ENCODE assay signal across 16 mouse cellular contexts in the genomic region with DNA sequence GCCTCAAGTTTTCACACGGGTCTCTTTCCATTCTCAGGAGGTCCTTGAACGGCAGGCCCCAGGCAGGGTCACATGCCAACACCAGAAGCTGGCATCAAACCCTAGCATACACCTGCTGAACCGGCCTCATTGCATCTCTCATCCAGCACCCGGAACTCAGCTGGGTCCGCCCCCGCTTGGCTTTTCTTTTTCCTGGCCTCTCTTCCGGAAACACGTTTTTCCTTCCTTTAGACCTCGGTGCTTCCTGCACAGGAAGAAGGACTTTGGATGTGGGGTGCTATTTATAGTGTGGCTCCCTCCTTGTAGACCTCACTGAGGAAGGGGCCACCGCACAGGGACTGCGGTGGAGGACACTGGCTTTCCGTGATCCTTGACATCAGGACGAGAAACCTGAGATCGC. TPM values are rescaled to one million over a fixed set of nuclear protein-coding genes. Genes with fewer than 3 reads are reported as not detected.
DNase-seq lines count a peak whose midpoint lies in the region; ATAC-seq and TF ChIP-seq lines count a peak whose summit lies in the region.
"Had no signal": no experiment of that assay in that cellular context is flagged by ENCODE, and none has a peak within 500 bp of the region (broad histone marks: within the 10 kb centered on the region; RNA-seq: fewer than 3 reads in every experiment).

No protein-coding gene starts in this region.

- H3K4me3 ChIP-seq in heart, embryonic 12.5 days = no peak overlapping the region
- no peak overlapping the region for H3K4me3 ChIP-seq in lung, embryonic 14.5 days (ENCODE audit: low read depth, low read length)
- no peak overlapping the region for H3K4me3 ChIP-seq in lung, adult 2 months (replicated peaks; ENCODE audit: extremely low read depth, low read depth, low read length)
- no peak overlapping the region for H3K4me3 ChIP-seq in heart, embryonic 10.5 days
- no peak overlapping the region for H3K4me3 ChIP-seq in heart, postnatal 0 days (ENCODE audit: low read depth, low read length)
- H3K4me3 ChIP-seq in forebrain, embryonic 13.5 days = no peak overlapping the region
- no peak overlapping the region for H3K4me3 ChIP-seq in midbrain, embryonic 13.5 days (replicated peaks)
- H3K4me3 ChIP-seq: neural tube, embryonic 12.5 days had no signal

- ATAC-seq in heart, embryonic 12.5 days (ENCODE audit: insufficient number of reproducible peaks, low FRiP score) = no peak
- ATAC-seq in lung, embryonic 14.5 days (ENCODE audit: insufficient read depth) = no peak
- ATAC-seq in heart, postnatal 0 days (ENCODE audit: insufficient read depth, low read depth) = no peak
- ATAC-seq in forebrain, embryonic 13.5 days = no peak
- ATAC-seq in midbrain, embryonic 13.5 days = no peak
- ATAC-seq: forebrain, embryonic 14.5 days; Patski had no signal

- H3K9me3 ChIP-seq in heart, embryonic 12.5 days (replicated peaks) = no peaks in the 10 kb centered on the region
- H3K9me3 ChIP-seq in lung, embryonic 14.5 days (ENCODE audit: low read depth, low read length) = no peaks in the 10 kb centered on the region
- no peaks in the 10 kb centered on the region for H3K9me3 ChIP-seq in heart, embryonic 10.5 days
- no peaks in the 10 kb centered on the region for H3K9me3 ChIP-seq in heart, postnatal 0 days (replicated peaks; ENCODE audit: control insufficient read depth, low read length)
- no peaks in the 10 kb centered on the region for H3K9me3 ChIP-seq in forebrain, embryonic 13.5 days (replicated peaks)
- no peaks in the 10 kb centered on the region for H3K9me3 ChIP-seq in midbrain, embryonic 13.5 days
- H3K9me3 ChIP-seq: neural tube, embryonic 12.5 days had no signal

- 0 out of 2 replicates have a peak, but pooled peaks have one; percentile 55 for TF ChIP-seq EP300 in heart, postnatal 0 days (IDR thresholded peaks at IDR 0.05; ENCODE audit: low read depth)

- no peaks in the 10 kb centered on the region for H3K36me3 ChIP-seq in heart, embryonic 12.5 days
- no peaks in the 10 kb centered on the region for H3K36me3 ChIP-seq in lung, embryonic 14.5 days (ENCODE audit: insufficient read depth)
- no peaks in the 10 kb centered on the region for H3K36me3 ChIP-seq in heart, embryonic 10.5 days
- H3K36me3 ChIP-seq in heart, postnatal 0 days (replicated peaks; ENCODE audit: control insufficient read depth, insufficient read depth, low read length) = no peaks in the 10 kb centered on the region
- H3K36me3 ChIP-seq in forebrain, embryonic 13.5 days (ENCODE audit: poor library complexity, severe bottlenecking) = no peaks in the 10 kb centered on the region
- H3K36me3 ChIP-seq in midbrain, embryonic 13.5 days = no peaks in the 10 kb centered on the region
- H3K36me3 ChIP-seq: neural tube, embryonic 12.5 days had no signal

- no peak overlapping the region for H3K4me2 ChIP-seq in heart, embryonic 12.5 days
- peak overlapping the region; percentile 20; the same call in 1 of the 2 replicates for H3K4me2 ChIP-seq in lung, embryonic 14.5 days
- peak overlapping the region; percentile 9; the same call in 1 of the 2 replicates for H3K4me2 ChIP-seq in heart, postnatal 0 days (ENCODE audit: low read depth, low read length)
- no peak overlapping the region for H3K4me2 ChIP-seq in forebrain, embryonic 13.5 days
- H3K4me2 ChIP-seq in midbrain, embryonic 13.5 days (replicated peaks) = no peak overlapping the region
- H3K4me2 ChIP-seq: neural tube, embryonic 12.5 days had no signal

- TF ChIP-seq CTCF in lung, embryonic 14.5 days (IDR thresholded peaks at IDR 0.05; ENCODE audit: low read depth) = no peak
- TF ChIP-seq CTCF in lung, adult 2 months (IDR thresholded peaks at IDR 0.05; ENCODE audit: insufficient read depth, low read length) = no peak
- TF ChIP-seq CTCF in heart, postnatal 0 days (IDR thresholded peaks at IDR 0.05; ENCODE audit: low read depth) = no peak

- no peak overlapping the region for H3K9ac ChIP-seq in heart, embryonic 12.5 days
- H3K9ac ChIP-seq in lung, embryonic 14.5 days = no peak overlapping the region
- H3K9ac ChIP-seq in heart, postnatal 0 days (replicated peaks; ENCODE audit: low read depth, low read length) = no peak overlapping the region
- no peak overlapping the region for H3K9ac ChIP-seq in forebrain, embryonic 13.5 days
- no peak overlapping the region for H3K9ac ChIP-seq in midbrain, embryonic 13.5 days (replicated peaks)
- H3K9ac ChIP-seq: neural tube, embryonic 12.5 days had no signal

- DNase-seq in heart, adult 8-10 months (ENCODE audit: low spot score) = peak; percentile 70
- DNase-seq in lung, embryonic 14.5 days = peak; percentile 39
- no peak for DNase-seq in lung, adult 2 months
- DNase-seq in heart, embryonic 10.5 days (ENCODE audit: low spot score) = no peak
- DNase-seq in heart, postnatal 0 days (ENCODE audit: low spot score) = no peak
- DNase-seq: adrenal gland, postnatal 36 days; B cell, adult 2 months; cerebellum, adult 9-11 months; layer of hippocampus, adult 9-11 months; midbrain, embryonic 14.5 days had no signal

- H3K27me3 ChIP-seq in heart, embryonic 12.5 days (replicated peaks) = no peaks in the 10 kb centered on the region
- H3K27me3 ChIP-seq in lung, embryonic 14.5 days (ENCODE audit: insufficient read depth, low read length) = no peaks in the 10 kb centered on the region
- no peaks in the 10 kb centered on the region for H3K27me3 ChIP-seq in heart, embryonic 10.5 days (ENCODE audit: insufficient read depth, poor library complexity, severe bottlenecking)
- H3K27me3 ChIP-seq in heart, postnatal 0 days (ENCODE audit: control insufficient read depth, insufficient read depth, low read length) = no peaks in the 10 kb centered on the region
- no peaks in the 10 kb centered on the region for H3K27me3 ChIP-seq in forebrain, embryonic 13.5 days
- H3K27me3 ChIP-seq in midbrain, embryonic 13.5 days = no peaks in the 10 kb centered on the region
- H3K27me3 ChIP-seq: neural tube, embryonic 12.5 days; Patski had no signal

- 40% methylated on average over 14 of the region's 14 CpGs for WGBS in heart, embryonic 12.5 days
- 63% methylated on average over 14 of the region's 14 CpGs for WGBS in lung, embryonic 14.5 days
- 32% methylated on average over 14 of the region's 14 CpGs for WGBS in lung, adult 2 months
- WGBS in heart, embryonic 10.5 days = 50% methylated on average over 14 of the region's 14 CpGs
- 39% methylated on average over 14 of the region's 14 CpGs for WGBS in heart, postnatal 0 days
- WGBS in forebrain, embryonic 13.5 days = 88% methylated on average over 14 of the region's 14 CpGs
- WGBS in midbrain, embryonic 13.5 days = 88% methylated on average over 14 of the region's 14 CpGs

- no peak for TF ChIP-seq POLR2A in lung, adult 2 months (IDR thresholded peaks at IDR 0.05; ENCODE audit: borderline replicate concordance, extremely low read depth, low read depth, low read length)

- H3K27ac ChIP-seq in heart, embryonic 12.5 days (ENCODE audit: poor library complexity, severe bottlenecking) = no peak overlapping the region; the same call in 1 of the 2 replicates
- H3K27ac ChIP-seq in lung, embryonic 14.5 days (ENCODE audit: low read depth) = no peak overlapping the region
- peak overlapping the region; percentile 6; the same call in 1 of the 2 replicates for H3K27ac ChIP-seq in heart, embryonic 10.5 days
- H3K27ac ChIP-seq in heart, postnatal 0 days (ENCODE audit: low read depth) = peak overlapping the region; percentile 50
- H3K27ac ChIP-seq in forebrain, embryonic 13.5 days = no peak overlapping the region
- H3K27ac ChIP-seq in midbrain, embryonic 13.5 days = no peak overlapping the region
- H3K27ac ChIP-seq: neural tube, embryonic 12.5 days had no signal

- peaks cover 85% of the 10 kb centered on the region for H3K4me1 ChIP-seq in heart, embryonic 12.5 days (replicated peaks)
- peaks cover 12% of the 10 kb centered on the region for H3K4me1 ChIP-seq in lung, embryonic 14.5 days (ENCODE audit: insufficient read depth)
- H3K4me1 ChIP-seq in lung, adult 2 months (ENCODE audit: control insufficient read depth, insufficient read depth, low read length) = peaks cover 14% of the 10 kb centered on the region
- peaks cover 73% of the 10 kb centered on the region for H3K4me1 ChIP-seq in heart, embryonic 10.5 days
- peaks cover 40% of the 10 kb centered on the region for H3K4me1 ChIP-seq in heart, postnatal 0 days (ENCODE audit: control insufficient read depth, insufficient read depth)
- peaks cover 17% of the 10 kb centered on the region for H3K4me1 ChIP-seq in forebrain, embryonic 13.5 days
- H3K4me1 ChIP-seq in midbrain, embryonic 13.5 days (replicated peaks) = peaks cover 22% of the 10 kb centered on the region

RNA-seq across cellular contexts. Expression of a gene that starts 46.4 kb away (rescaled TPM):
- total RNA-seq in heart, adult 8-10 months (2022) = 10 to 100 TPM; 36.0 to 45.8 (median 40.9) TPM
- 266 and 270 TPM in 2 replicates for polyA plus RNA-seq in heart, embryonic 12.5 days (2016; fragmentation: Nextera tagmentation; extraction: Ambion mirVana)
- polyA plus RNA-seq in lung, embryonic 14.5 days (2014; fragmentation: Nextera tagmentation; extraction: Ambion mirVana) = 271 and 297 TPM in 2 replicates
- polyA plus RNA-seq in lung, adult 2 months (2012; rRNA removed) = 556 and 717 TPM in 2 replicates
- polyA plus RNA-seq in heart, embryonic 10.5 days (2016; fragmentation: Nextera tagmentation; extraction: Ambion mirVana) = 202 and 238 TPM in 2 replicates
- 529 and 840 TPM in 2 replicates for total RNA-seq in heart, postnatal 0 days (2014; rRNA removed; ENCODE audit: low replicate concordance)
- polyA plus RNA-seq in heart, postnatal 0 days (2015; fragmentation: Nextera tagmentation; extraction: Ambion mirVana) = 128 and 145 TPM in 2 replicates
- 19.8 and 21.7 TPM in 2 replicates for polyA plus RNA-seq in forebrain, embryonic 13.5 days (2015; fragmentation: Nextera tagmentation; extraction: Ambion mirVana)
- polyA plus RNA-seq in midbrain, embryonic 13.5 days (2015; fragmentation: Nextera tagmentation; extraction: Ambion mirVana) = 13.9 and 16.0 TPM in 2 replicates

Comparison
In these comparisons a context has a peak if more than half of its experiments do, and no peak if none do; other contexts are left out.
1. DNase-seq: peak in heart, adult 8-10 months (single experiment) and lung, embryonic 14.5 days (single experiment); none in lung, adult 2 months (single experiment), heart, embryonic 10.5 days (single experiment) and heart, postnatal 0 days (single experiment).
2. H3K27ac ChIP-seq: peak in heart, embryonic 10.5 days (single experiment) and heart, postnatal 0 days (single experiment); none in heart, embryonic 12.5 days (single experiment), lung, embryonic 14.5 days (single experiment), forebrain, embryonic 13.5 days (single experiment) and midbrain, embryonic 13.5 days (single experiment).
3. H3K4me2 ChIP-seq: peak in lung, embryonic 14.5 days (single experiment) and heart, postnatal 0 days (single experiment); none in heart, embryonic 12.5 days (single experiment), forebrain, embryonic 13.5 days (single experiment) and midbrain, embryonic 13.5 days (single experiment).